Mouse (Mus musculus): ENCODE data around the gene Slc9a9. TPM values are rescaled to one million over a fixed set of nuclear protein-coding genes. Genes with fewer than 3 reads are reported as not detected.

The Slc9a9 gene
- total RNA-seq, 2 experiments from 2014 or later = 2.6 to 5.0 TPM

DNA sequence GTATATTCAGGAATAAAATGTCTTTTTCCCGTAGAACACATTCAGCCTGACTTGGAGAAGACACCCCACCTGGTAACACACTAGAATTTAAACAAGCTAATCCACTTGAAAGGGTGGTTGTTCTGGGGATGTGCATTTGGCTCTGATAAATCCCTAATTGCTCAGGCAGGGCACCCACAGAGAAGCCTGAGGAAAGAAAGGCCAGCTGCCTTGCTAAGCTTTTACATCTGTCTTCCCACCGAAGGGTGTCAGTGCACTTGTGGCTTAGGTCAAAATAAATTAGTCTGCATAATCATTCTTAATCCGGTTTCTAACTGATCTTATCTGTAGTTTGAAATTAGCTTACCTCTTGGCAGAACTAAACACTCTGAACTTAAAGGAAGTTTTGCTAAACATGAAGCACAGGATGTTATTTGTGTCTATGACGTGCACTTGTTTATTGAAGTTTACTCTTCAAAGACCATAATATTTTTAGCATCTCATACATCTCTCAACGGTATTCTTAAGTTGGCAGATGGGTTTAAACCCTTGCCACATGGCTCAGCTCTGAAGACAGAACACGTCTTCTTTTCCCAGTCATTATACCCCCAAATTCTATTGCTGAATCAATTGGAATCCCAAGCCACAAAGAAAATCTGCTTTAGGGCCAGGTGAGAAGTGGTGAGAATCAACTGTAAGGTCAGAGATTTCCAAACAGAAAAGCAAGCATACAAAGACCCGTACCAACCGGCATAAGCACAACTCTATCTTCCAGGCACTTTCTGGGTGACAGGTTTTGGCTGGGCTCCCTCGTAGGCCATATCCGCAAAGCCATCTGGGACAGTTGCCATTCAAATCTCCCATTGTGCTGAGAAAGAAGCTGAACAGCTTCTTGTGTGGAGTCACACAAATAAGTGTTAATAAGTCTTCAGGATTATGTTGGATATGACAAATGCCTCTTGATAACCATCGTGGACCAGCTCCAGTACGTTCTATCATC lies 443.7 kb downstream of the Slc9a9 start:
- no peak for DNase-seq
- intact Hi-C loops (cut with DNase I) = loop anchor here (10.0 kb wide), 1 partner anchor 291 kb away; the partner anchor contains the start of gene Chst2

DNA sequence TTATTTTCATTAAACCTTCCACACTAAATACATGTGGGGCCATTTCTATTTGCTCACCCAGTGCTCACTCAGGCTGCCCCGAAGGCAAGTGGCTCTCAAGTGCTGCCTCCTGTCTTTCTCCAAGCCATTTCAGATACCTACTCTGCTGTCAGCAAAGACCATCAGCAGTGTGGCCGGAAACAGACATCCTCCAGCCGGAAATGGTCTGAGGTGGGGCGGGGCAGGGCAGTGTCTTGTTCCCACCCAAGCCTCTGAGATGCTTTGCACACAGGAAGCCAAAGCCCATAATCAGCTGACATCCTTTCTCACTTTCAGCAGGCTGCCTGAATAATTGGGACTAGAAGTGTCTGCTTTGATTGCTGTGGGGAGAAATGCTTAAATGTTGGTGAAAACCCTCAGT lies 450.4 kb downstream of the Slc9a9 start:
- peak in 1 of 2 experiments; percentile 5 for DNase-seq
- intact Hi-C loops (cut with DNase I) = no loop called here

DNA sequence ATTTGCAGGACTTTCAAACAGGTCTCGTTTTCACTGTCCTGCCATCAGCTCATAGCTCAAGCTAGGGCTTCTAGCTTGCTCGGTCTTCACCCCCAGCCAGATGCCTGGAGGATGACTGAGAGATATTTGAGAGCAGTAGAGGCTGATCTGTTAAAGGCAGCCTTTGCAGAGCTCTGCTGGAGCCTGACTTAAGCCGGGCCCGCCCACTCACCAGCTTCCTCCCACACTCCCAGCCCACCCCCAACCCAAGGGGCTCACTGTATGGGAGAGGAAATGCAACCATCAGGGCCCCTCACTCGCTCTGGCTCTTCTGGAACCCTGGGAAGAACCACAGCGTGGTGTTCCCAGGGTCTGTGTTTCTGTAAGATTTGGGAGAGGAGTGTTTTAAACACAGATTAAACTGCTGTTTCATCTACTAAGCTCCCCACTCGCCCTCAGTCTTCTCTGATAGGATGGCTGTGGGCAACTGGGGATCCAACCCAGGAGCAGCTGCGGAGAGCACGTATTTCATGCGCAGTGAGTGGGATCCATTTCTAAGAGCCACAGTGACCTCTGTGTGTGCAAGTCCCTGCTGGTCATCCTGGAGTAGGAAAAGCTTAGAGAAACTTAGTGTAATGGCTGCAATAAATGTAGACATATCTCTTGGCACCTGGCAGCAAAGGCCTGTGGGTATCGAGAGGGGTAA lies 451.6 kb downstream of the Slc9a9 start:
- DNase-seq = no peak
- intact Hi-C loops (cut with DNase I) = no loop called here

DNA sequence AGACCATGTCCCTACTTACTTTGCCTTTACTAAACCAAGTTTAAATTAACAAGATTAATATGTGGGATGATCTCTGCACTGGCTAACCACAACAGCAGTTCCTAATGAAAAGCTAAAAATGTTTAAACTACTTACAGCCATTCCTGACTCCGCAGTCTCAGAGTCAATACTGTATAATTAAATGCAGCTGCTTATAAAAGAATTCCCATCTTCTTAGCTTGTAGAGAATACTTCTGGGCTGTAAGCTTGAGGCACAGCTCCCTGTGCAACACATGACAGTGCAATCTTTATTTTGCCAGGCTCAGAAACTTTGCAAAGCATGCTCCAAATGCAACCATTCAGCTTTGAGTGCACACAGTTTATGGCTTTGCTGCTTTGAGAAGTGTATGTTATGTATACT lies 456.0 kb downstream of the Slc9a9 start:
- intact Hi-C loops (cut with DNase I) = no loop called here
- no peak for DNase-seq

DNA sequence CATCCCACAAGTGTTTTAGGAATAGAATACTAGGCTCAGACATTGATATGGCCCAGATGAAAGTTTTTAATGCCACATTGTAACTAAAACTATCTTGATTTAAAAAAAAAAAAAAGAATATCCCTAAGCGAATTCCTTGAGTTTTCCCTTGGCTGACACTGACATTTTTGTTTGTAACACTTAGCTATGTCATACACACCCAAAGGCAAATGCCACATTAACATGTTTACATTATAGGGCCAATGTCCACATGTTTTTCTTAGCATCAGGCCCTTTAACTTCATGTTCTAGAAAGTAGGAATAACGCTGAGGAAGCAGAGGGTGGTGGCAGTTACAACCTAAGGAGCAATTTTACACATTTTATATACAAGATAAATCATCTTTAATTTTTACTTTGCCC lies 458.1 kb downstream of the Slc9a9 start:
- intact Hi-C loops (cut with DNase I) = no loop called here
- no peak for DNase-seq

DNA sequence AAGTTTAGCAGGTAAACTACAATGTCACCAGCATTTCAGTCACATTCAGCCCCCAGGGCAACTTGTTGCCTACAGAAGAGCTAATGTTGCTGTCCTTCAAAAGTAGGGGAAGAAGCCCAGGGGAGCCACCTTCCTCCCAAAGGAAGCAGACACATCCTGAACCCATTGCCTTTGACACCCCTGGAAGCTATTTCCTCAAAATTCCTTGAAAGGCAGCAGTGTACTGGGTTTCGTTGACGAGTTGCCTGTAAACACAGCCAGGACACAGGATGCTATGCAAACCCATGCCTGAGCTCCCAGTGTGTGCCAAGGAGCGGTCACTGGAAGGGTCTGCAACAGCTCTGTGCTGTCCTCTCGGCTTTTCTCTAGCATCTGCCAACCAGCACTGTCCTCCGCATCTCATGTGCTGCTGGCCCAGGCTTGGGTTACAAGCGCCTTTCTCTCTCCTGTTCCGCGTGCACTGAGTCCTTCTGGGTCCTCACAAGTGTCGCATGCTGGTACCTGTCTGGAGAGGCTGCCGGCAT lies 479.6 kb downstream of the Slc9a9 start:
- intact Hi-C loops (cut with DNase I) = no loop called here
- DNase-seq = no peak

DNA sequence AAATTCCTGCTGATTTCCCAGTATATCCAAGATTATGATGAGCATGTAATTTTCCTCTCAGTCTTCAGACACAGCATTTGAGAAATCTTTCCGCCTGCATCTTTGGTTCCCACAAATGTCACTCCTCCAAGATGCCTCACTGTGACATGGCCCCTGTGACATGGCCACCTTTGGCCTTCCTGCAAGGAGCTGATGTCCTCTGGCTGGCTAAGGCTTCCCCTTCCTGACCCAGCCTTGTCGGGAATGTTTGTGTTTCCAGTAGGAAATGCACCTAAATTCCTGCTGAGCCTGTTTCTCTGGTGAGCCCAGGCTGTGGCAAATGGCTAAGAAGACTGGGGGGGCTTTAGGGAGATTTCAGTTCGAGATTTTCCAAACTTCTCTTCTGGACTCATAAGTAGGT lies 480.4 kb downstream of the Slc9a9 start:
- no peak for DNase-seq
- intact Hi-C loops (cut with DNase I) = no loop called here

DNA sequence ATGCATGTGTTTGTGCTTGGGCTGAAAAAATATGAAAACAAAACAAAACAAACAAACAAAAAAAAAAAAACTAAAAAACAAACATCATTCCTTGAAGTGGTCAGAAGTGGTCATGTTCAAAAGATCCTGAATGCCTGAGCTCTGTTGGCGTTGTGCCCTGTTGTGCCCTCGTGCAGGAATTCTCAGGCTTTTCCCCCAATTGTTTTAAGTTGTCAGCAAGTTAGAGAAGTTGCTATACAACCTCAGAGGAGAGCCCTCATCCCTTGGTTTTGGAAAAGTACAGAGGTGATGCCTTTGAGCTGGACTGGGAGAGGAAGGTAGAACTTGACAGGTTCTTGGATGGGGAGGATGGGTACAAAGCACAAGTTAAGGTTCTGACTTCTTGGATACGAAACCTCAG lies 480.9 kb downstream of the Slc9a9 start:
- no peak for DNase-seq
- intact Hi-C loops (cut with DNase I) = no loop called here

DNA sequence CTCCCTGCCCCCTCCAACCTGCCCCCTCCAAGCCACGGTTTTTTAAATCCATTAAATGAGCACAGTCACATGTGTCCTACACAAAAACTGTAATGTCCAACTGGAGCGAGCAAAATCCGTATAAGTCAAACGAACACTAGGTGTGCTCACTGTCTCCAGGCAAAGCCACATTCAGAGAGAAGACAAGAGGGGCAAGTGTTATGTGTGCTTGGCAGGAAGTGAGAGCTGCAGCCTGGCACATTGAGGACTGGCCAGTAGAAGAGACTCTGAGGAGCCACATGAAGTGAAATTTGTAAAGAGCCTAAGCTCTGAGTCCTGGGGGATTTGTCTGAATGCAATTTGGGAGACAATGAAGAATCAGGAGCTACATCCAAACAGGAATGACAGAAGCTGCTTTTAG lies 481.3 kb downstream of the Slc9a9 start:
- DNase-seq = no peak
- intact Hi-C loops (cut with DNase I) = no loop called here

DNA sequence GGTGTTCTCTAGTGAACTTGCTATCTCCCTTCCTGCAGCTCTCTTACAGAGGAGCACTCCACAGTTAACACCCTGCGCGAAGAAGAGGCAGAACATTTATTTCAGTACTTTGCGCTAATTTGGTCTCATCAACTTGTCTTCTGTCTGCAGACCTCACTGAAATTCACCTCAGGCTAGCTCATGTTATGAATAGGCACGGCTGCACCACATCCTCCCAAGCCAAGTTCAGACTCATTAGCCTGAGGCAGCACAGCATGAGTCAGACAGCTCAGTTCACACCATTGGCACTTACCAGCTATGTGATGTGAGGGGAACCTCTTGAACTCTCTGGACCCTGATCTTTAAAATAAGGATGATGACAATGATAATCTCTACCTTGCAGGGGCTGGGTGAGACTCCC lies 482.0 kb downstream of the Slc9a9 start:
- intact Hi-C loops (cut with DNase I) = no loop called here
- DNase-seq = no peak

DNA sequence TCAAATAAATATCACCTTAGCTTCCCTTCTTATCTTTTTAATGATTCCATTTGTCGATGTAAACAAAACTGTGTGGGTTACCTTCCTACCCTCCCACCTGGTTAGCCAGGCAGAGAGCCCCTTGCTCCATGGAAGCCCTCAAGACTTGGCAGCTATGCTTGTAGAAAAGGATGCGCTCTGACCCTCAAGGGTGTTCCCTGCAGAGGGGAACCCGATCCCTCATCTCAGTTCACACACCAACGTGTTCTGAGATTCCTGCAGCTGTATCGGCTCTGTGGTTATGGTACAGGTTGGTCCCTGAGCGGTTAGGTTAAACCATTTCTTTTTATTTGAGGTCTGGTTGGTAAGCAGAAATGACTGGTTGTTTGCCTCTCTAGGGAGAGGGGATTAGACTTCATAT lies 484.3 kb downstream of the Slc9a9 start:
- DNase-seq = no peak

DNA sequence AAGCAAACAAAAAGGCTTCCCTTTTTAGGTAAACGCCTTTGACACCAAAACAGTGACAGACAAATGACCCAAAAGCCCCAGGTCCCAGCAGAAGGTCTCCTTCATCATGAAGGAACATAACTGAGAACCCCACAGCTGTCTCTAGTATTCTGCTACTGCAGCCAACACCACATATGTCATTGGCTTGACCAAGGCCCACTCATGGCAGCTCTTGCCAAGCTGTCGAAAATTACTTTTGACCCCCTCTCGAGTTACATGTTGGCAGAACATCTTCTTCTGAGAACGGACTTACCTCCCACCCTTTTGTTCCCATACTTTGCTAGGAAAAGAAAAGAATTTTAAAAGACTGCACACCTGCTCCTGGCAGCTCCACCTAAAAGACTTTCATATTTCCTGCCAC lies 488.2 kb downstream of the Slc9a9 start:
- intact Hi-C loops (cut with DNase I) = no loop called here
- no peak for DNase-seq

More for the DNA sequence above, 484.3 kb downstream of the Slc9a9 start:
- intact Hi-C loops (cut with DNase I) = no loop called here

DNA sequence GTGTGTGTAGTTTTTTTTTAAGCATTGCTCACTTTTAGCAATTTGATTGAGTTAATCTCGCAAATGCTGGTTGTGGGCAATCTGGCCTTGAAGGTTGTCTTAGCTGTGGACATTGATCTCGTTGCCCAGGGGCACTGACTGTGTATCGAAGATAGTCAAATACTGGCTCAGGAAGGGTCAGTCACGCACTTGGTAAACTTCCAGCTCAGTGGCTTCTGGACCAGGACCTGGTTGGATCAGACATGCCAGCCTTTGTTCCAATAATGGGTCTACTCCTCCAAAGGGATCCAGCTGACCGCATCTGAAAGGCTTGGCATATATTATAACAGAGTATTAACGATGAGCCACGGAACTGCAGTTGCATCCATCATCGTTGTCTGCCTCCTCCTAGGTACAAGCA lies 489.2 kb downstream of the Slc9a9 start:
- no peak for DNase-seq
- intact Hi-C loops (cut with DNase I) = no loop called here

DNA sequence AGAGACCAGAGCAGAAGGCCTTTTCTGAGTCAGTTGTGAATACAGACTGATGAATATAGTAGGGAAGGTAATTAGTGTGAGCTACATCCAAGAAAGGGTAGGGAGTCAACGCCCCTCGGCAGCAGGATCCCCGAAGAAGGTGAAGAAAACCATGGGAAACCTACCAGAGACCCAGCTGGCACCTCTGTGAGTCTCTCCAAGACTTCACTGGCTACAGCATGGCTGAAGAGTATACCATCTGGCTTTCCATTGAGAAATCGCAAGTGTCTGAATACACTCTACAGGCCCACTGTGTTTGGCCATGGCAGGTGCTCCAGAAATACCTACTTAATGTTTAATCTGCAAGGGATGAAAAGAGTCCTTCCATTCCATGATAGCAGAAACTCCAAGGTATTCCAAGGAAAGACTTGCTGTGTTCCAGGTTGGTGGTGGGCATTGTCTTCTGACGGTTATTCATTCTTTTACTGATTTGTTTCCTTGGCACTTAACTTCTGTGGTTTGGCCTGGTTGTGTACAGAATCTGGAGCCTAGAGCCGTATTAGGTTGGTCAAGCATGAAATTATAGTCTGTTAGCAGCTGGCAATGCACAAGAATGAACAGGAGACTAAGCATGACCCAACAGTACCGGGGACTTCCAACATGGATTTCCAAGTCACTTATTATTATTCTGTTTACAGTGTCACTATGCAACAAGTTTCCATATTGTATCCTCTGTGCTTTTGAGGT lies 491.0 kb downstream of the Slc9a9 start:
- intact Hi-C loops (cut with DNase I) = no loop called here
- DNase-seq = no peak

DNA sequence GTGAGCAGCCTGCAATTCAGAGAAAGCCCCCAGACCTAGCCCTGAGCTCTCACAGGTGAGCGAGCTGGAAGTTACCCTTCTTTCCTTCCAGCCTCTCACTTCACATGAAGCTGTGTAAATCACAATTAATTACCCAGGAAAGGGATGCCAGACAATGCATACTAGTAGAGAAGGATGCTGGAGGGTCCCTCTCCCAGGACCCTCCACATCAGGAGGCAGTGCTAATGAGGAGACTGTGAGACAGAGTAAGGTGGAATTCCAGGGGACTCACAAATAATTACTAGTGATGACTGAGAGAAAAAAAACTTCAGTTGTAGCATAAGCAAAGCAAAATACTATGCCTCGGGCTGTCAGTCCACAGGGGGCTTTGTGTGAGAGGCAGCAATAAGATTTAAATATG lies 492.0 kb downstream of the Slc9a9 start:
- no peak for DNase-seq

DNA sequence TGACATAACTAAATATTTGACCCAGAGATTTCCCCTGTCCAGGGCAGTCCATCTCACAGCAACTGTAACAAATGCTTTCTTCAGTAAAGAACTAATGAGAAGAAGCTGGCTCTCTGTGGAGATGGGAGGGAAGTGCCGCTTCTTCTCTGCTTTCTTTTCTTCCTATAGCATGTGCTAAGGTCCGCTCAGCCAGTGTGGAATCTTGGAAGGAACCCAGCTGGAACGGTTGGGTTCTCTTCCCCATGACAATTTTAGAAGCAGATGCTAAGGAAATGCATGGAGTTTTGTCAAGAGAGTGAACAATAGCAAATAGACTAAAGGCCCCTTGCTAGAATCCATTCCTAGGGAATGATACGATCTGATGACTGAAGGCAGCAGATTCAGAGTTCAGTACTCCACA lies 496.5 kb downstream of the Slc9a9 start:
- intact Hi-C loops (cut with DNase I) = loop anchor here (5.0 kb wide), 1 partner anchor 116 kb away; no protein-coding TSS in a partner anchor
- DNase-seq = peak in 1 of 2 experiments; percentile 33

More for the DNA sequence above, 492.0 kb downstream of the Slc9a9 start:
- intact Hi-C loops (cut with DNase I) = no loop called here

DNA sequence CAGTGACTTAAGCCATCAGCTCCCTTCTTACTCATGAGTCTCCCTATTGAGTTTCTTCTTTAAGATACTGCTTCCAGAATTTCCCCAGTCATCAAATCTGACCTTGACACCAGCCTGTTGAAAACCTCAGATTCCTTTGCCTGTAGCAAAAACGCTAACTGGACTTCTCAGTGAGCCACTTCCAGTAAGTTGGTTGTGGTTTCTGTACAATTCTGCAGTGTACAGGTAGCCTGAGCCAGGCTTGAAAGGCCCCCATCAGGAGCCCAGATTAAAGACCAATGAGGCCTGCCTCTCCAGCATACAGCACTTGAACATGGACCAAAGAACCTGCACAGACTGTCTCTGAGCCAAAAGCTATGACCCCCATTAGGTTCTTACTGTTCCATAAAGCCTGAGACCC lies 498.1 kb downstream of the Slc9a9 start:
- intact Hi-C loops (cut with DNase I) = loop anchor here (5.0 kb wide), 1 partner anchor 114 kb away; no protein-coding TSS in a partner anchor

DNA sequence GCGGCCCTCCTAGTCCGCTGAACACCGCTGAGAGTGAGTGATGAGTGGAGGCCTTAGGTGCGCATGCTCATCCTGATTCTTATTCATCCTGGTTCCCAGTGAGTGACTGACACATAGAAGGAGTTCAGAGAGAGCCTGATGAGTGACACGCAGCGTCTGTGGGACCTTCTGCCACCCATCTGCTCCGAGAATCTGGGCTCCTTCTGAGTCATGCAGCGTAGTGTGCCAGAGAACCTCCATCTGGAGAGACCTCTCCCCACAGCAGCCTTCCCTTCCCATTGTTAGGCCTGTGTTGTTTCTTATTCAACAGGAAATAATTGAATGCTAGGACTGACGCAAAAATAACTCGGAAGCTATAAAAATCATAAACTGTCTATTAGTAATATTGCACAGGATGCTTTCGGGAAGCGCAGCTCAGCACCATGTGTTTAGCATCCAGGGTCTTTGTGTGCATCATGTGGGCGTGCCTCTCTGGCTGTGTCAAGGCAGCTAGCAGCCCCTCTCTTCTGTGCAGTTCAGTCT lies 498.8 kb downstream of the Slc9a9 start:
- DNase-seq = no peak
- intact Hi-C loops (cut with DNase I) = loop anchor here (5.0 kb wide), 1 partner anchor 114 kb away; no protein-coding TSS in a partner anchor

More for the DNA sequence above, 498.1 kb downstream of the Slc9a9 start:
- DNase-seq = no peak

DNA sequence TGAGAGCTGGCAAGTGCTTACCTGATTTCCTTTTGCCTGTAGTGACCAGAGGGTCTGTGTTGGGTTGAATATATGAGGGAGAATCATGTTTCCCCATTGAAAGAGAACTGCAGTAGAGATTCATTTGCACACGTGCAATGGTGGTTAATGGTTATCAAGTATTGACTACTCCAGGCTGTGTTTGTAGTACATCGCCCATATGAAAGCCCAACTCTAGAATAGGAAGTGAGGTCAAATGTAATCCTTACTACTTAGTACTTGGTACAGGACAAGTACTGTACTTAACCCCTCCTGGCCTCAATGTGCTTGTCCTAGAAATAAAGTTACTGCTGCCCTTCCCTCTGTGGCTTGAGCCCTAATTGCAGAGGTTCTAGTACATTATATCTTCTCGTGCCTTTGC lies 508.5 kb downstream of the Slc9a9 start:
- intact Hi-C loops (cut with DNase I) = no loop called here

DNA sequence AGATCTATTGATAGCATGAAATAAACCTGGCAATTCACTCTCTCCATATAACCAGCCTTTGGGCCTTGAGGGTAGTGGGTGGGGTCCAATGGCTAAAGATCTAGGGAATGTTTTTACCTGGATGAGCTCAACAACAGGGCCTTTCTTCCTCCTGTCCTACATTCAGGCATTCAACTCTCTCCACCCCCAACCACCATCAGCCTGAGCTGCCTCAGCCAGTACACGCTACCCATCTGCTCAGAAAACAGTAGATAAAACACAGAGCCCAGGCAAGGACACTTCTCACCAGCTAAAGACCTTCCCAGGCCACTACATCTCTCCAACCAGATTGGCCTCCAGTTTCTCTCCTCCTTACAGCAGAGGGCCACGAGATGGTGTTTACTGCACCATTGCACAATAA lies 510.3 kb downstream of the Slc9a9 start:
- intact Hi-C loops (cut with DNase I) = loop anchor here (10.0 kb wide), 1 partner anchor 225 kb away; the partner anchor contains the start of gene Chst2
- DNase-seq = no peak

More for the DNA sequence above, 508.5 kb downstream of the Slc9a9 start:
- DNase-seq = no peak

All from heart, postnatal 14 days (tissue).